Mouse (Mus musculus) midbrain, embryonic 14.5 days (tissue): Measurements from ENCODE around the gene Hdhd3. TPM values are rescaled to one million over a fixed set of nuclear protein-coding genes. Genes with fewer than 3 reads are reported as not detected.

Experiments used
- ATAC-seq: fragments of 200-750 bp; cut with Nextera tagmentation; 2 replicates; pipeline ENCODE4 v1.8.0; 2017; ENCODE audit warnings: moderate number of reproducible peaks, moderate library complexity; ENCODE audit not compliant: low FRiP score, low TSS enrichment
- DNase-seq: peaks from one replicate; pipeline ENCODE4 v3.0.0-alpha.2; 2015
- H3K27ac ChIP-seq: fragments of 300-500 bp; sonication (generic); replicated peaks from 2 replicates; pipeline ENCODE4 v1.5.1; 2014; ENCODE audit warnings: mild to moderate bottlenecking, low read depth, low read length, moderate library complexity
- H3K27me3 ChIP-seq: fragments of 300-500 bp; sonication (generic); 2 replicates; pipeline ENCODE4 v1.6.1; 2014; ENCODE audit warnings: low read length, control low read depth, mixed read lengths; ENCODE audit not compliant: control insufficient read depth, insufficient read depth
- H3K36me3 ChIP-seq: fragments of 300-500 bp; sonication (generic); 2 replicates; pipeline ENCODE4 v1.6.1; 2014; ENCODE audit warnings: low read length, control low read depth; ENCODE audit not compliant: control insufficient read depth, insufficient read depth
- H3K4me1 ChIP-seq: fragments of 300-500 bp; sonication (generic); 2 replicates; pipeline ENCODE4 v1.6.1; 2014; ENCODE audit warnings: mild to moderate bottlenecking, antibody characterized with exemption, low read length, control low read depth; ENCODE audit not compliant: control insufficient read depth, insufficient read depth
- H3K4me2 ChIP-seq: fragments of 300-500 bp; sonication (generic); 2 replicates; pipeline ENCODE4 v1.6.1; 2014; ENCODE audit warnings: mild to moderate bottlenecking, low read length, moderate library complexity
- H3K4me3 ChIP-seq: fragments of 300-500 bp; sonication (generic); replicated peaks from 2 replicates; pipeline ENCODE4 v1.5.1; 2014; ENCODE audit warnings: low read depth, low read length
- H3K9ac ChIP-seq: fragments of 300-500 bp; sonication (generic); replicated peaks from 2 replicates; pipeline ENCODE4 v1.6.1; 2014; ENCODE audit warnings: mild to moderate bottlenecking, low read length, moderate library complexity
- H3K9me3 ChIP-seq: fragments of 300-500 bp; sonication (generic); 2 replicates; pipeline ENCODE4 v1.6.1; 2016; ENCODE audit warnings: low read length, control low read depth, mixed read lengths; ENCODE audit not compliant: control insufficient read depth
- WGBS: fragments of 180-500 bp; shearing (Covaris S2); extraction: QIAGEN DNeasy Blood & Tissue Kit; methylation state at CpG from one replicate; pipeline ENCODE4 v1.1.7; 2014; 5-methylcytosine and 5-hydroxymethylcytosine counted together
- polyA plus RNA-seq: library from polyadenylated mRNA; unstranded; fragments of >200 nt; fragmentation: Nextera tagmentation; extraction: Ambion mirVana; gene quantifications from 2 replicates; pipeline ENCODE4 v1.2.1, GENCODE M21; 2014

Hdhd3 gene
- polyA plus RNA-seq, 1 experiment from 2014 or later = 12.8 TPM

DNA sequence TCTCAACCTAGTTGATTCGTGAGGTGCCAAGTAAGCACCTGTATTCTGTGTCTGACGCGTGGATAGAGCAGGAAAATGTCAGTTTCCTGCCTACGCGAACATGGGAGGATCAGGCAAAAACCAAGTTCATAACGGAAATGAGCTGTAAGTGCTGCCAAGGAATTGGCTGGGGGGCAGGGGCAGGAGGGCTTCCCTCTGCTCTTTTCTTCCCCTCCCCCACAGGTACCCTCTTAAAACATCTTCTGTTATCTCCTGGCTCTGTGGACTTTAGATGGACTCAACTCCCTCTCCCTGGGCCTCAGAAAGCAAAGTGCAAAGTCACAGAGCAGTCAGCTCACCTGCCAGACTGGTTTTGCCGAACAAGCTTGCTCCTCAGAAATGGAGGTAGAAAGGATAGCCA, 298 bp downstream of the Hdhd3 start:
- ATAC-seq = no peak
- 82% methylated on average over 7 of the region's 7 CpGs for WGBS
- Histone ChIP-seq H3K36me3 (peaks cover 20% of the 10 kb centered on the region), H3K27ac (no peak overlapping the region), H3K4me2 (no peak overlapping the region), H3K4me3 (no peak overlapping the region), H3K9ac (no peak overlapping the region), H3K4me1 (peaks cover 2% of the 10 kb centered on the region; the same call in 1 of the 2 replicates), H3K27me3 (no peaks in the 10 kb centered on the region), H3K9me3 (no peaks in the 10 kb centered on the region)
- DNase-seq = no peak

DNA sequence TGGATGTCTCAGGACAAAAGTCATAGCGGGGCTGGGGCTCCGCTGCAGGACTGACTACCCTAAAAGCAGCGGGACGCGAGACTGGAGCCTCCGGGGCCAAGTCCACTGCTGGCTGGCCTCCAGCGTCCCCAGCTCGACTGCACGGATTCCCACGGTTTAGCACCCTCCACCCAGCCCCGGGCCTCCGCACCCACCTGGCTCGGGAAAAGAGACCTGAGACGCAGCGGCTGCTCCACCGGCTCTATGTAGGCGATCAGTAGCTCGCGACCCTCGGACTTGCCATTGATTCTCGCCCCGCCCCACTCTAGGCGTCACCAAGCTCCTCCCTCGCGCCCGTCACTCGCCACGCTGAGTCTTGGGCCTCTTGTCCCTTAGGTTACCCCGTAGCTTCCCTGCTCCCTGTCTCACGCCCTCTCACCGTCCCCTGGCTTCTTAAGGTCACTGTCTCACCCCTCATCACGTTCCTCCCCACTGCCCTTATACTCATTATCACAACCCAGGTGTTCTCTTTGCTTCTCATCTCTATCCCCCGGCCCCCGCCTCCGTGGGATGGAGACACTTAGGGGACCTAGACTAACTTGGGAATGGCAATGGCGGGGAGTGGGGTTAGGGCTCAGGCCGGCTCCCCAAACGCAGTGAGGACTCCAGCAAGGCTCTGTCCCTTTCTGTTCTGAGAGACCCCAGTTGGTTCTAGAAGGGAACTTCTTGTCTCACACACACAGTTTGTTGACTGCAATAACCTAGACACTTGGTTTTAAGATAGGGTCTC, 1.1 kb downstream of the Hdhd3 start:
- 1% methylated on average over 38 of the region's 38 CpGs for WGBS
- H3K4me2 ChIP-seq = peak overlapping the region; percentile 72
- H3K27ac ChIP-seq = peak overlapping the region; percentile 55; the same call in 1 of the 2 replicates
- H3K36me3 ChIP-seq = peaks cover 24% of the 10 kb centered on the region
- peak; percentile 95 for ATAC-seq
- no peaks in the 10 kb centered on the region for H3K27me3 ChIP-seq
- H3K4me3 ChIP-seq = peak overlapping the region; percentile 72
- no peaks in the 10 kb centered on the region for H3K9me3 ChIP-seq
- H3K9ac ChIP-seq = peak overlapping the region; percentile 82
- peaks cover 2% of the 10 kb centered on the region; the same call in 1 of the 2 replicates for H3K4me1 ChIP-seq
- peak; percentile 94 for DNase-seq

DNA sequence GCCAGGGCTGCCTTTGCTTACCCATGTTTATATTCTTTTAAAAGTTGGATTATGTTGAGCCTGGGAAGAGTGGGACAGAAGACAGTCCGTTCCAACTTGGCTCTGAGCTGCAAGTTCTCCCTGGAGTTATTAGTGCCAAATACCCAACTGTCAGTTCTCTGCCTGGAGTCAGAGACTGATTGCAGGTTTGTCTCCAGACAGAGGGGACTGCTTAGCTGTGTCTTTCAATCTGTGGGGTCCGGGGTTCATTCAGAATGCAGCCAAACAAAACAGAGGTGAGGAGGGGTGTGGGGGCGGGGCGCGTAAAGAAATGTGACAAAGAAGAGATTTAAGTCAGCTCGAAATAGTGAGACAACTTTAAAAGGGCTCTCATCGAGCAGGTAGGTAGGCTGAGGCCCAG, 1.7 kb downstream of the Hdhd3 start:
- Histone ChIP-seq H3K36me3 (peaks cover 26% of the 10 kb centered on the region), H3K9me3 (no peaks in the 10 kb centered on the region), H3K4me1 (peaks cover 2% of the 10 kb centered on the region; the same call in 1 of the 2 replicates), H3K4me2 (peak overlapping the region; percentile 72), H3K4me3 (peak overlapping the region; percentile 72), H3K9ac (peak overlapping the region; percentile 82), H3K27me3 (no peaks in the 10 kb centered on the region), H3K27ac (peak overlapping the region; percentile 55; the same call in 1 of the 2 replicates)
- 3% methylated on average over 7 of the region's 7 CpGs for WGBS
- DNase-seq = no peak
- ATAC-seq = peak; percentile 12; the same call in 1 of the 2 replicates

DNA sequence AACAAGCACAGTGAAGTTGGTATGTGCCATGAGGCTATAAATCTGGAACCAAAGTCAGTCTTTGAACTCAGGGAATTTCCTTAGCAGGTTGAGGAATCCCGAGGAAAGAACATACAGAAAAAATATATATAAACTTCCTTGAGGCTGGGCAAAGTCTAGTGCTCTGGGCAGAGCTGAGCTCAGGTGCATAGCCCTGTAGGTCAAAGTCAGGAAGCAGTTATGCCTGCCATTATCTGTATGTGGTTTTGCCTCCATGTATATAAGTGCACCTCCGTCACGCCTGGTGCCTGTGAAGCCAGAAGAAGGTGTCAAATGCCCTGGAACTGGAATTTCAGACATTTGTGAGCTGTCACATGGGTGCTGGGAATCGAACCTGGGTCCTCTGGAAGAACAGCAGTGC, 2.5 kb downstream of the Hdhd3 start:
- Histone ChIP-seq H3K4me1 (peaks cover 2% of the 10 kb centered on the region; the same call in 1 of the 2 replicates), H3K4me3 (peak overlapping the region; percentile 72; the same call in 1 of the 2 replicates), H3K4me2 (peak overlapping the region; percentile 72), H3K27ac (no peak overlapping the region), H3K9ac (no peak overlapping the region), H3K27me3 (no peaks in the 10 kb centered on the region), H3K9me3 (no peaks in the 10 kb centered on the region), H3K36me3 (peaks cover 27% of the 10 kb centered on the region)
- 89% methylated on average over 4 of the region's 4 CpGs for WGBS
- DNase-seq (no peak), ATAC-seq (no peak)

DNA sequence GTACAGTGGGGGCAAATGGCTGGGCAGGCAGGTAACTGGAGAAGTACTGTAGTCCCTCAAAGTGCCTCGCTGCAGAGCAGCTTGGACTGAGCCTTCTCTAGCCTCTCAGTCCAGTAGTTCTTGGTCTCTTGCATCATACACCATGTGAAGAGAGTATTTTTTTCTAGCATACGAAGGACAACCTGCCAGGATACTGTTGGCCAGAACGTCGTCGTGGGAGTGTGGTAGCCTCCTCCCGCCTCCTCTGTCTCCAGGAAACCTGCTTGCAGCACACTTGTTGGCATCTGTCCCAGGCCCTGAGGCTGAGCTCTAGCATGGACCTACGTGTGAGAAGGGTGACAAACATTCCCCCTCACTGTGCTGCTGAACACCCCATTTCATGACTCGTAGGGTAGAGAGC, 6.5 kb downstream of the Hdhd3 start:
- DNase-seq = peak; percentile 35
- H3K27ac ChIP-seq = no peak overlapping the region
- H3K36me3 ChIP-seq = peaks cover 27% of the 10 kb centered on the region
- no peak for ATAC-seq
- H3K4me3 ChIP-seq = no peak overlapping the region
- H3K4me1 ChIP-seq = peaks cover 2% of the 10 kb centered on the region; the same call in 1 of the 2 replicates
- H3K9ac ChIP-seq = no peak overlapping the region
- H3K4me2 ChIP-seq = no peak overlapping the region
- H3K9me3 ChIP-seq = no peaks in the 10 kb centered on the region
- no peaks in the 10 kb centered on the region for H3K27me3 ChIP-seq
- WGBS = 82% methylated on average over 8 of the region's 8 CpGs

DNA sequence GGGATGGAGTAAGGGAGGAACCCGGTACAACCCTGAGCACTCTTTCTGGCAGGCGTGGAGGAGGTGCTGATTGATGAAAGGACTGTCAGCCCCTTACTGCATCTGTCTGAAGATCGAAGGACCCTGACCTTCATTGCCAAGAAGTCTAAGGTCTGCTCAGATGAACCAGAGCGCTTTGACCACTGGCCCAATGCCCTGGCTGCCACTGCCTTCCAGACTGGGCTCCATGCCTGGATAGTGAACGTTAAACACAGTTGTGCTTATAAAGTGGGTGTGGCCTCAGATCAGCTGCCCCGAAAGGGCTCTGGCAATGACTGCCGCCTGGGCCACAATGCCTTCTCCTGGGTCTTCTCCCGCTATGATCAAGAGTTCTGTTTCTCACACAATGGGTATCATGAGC, 7.3 kb downstream of the Hdhd3 start:
- no peak overlapping the region for H3K27ac ChIP-seq
- no peaks in the 10 kb centered on the region for H3K4me1 ChIP-seq
- DNase-seq = no peak
- no peak overlapping the region for H3K4me3 ChIP-seq
- 84% methylated on average over 8 of the region's 8 CpGs for WGBS
- no peak overlapping the region for H3K9ac ChIP-seq
- H3K27me3 ChIP-seq = no peaks in the 10 kb centered on the region
- H3K36me3 ChIP-seq = peaks cover 27% of the 10 kb centered on the region
- no peak overlapping the region for H3K4me2 ChIP-seq
- H3K9me3 ChIP-seq = no peaks in the 10 kb centered on the region
- ATAC-seq = no peak

DNA sequence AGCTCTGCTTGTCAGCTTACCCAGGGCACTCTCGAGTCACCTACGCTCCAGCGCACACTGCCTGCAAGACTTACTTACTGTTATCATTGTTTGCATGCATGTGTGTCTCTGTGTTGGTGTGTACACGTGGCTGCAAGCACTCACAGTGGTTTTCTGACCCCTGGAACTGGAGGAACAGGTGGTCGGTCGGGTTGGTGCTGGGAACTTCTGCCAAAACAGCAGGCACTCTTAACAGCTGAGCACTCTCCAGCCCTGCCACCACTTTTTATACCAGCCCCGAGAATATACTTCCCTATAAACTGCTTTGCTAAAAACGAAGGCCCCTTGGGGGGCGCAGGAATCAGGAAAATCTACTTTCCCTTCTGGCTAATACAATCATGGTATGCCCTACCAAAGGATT, 9.0 kb downstream of the Hdhd3 start:
- Histone ChIP-seq H3K9me3 (no peaks in the 10 kb centered on the region), H3K27ac (no peak overlapping the region), H3K4me2 (no peak overlapping the region), H3K4me3 (no peak overlapping the region), H3K4me1 (no peaks in the 10 kb centered on the region), H3K36me3 (peaks cover 21% of the 10 kb centered on the region), H3K27me3 (no peaks in the 10 kb centered on the region), H3K9ac (no peak overlapping the region)
- DNase-seq = no peak
- 67% methylated on average over 9 of the region's 9 CpGs for WGBS
- ATAC-seq = no peak

DNA sequence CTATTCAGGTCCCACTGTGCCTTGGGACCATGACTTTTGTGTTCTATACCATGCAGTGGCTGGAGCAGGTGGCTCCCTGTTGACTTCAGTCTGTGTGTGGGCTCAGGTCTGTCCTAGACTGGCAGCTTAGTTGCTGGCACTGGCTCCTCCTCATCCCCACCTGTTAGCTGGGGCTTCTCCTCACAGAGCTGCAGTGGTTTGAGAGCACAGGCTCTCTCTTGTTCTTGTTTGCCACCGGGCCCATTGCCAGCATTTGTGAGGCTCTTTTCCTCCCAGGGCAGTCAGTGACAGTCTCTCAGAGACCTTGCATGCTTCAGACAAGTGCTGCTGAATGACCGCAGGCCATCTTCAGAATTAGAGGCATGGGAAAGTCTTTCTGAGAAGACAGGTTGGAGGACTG, 10.6 kb downstream of the Hdhd3 start:
- H3K27me3 ChIP-seq = no peaks in the 10 kb centered on the region
- DNase-seq (no peak), ATAC-seq (no peak)
- no peaks in the 10 kb centered on the region for H3K9me3 ChIP-seq
- H3K27ac ChIP-seq = no peak overlapping the region
- no peaks in the 10 kb centered on the region for H3K4me1 ChIP-seq
- no peak overlapping the region for H3K4me3 ChIP-seq
- peaks cover 8% of the 10 kb centered on the region; the same call in 1 of the 2 replicates for H3K36me3 ChIP-seq
- no peak overlapping the region for H3K9ac ChIP-seq
- WGBS = 85% methylated on average over 2 of the region's 2 CpGs
- H3K4me2 ChIP-seq = no peak overlapping the region

DNA sequence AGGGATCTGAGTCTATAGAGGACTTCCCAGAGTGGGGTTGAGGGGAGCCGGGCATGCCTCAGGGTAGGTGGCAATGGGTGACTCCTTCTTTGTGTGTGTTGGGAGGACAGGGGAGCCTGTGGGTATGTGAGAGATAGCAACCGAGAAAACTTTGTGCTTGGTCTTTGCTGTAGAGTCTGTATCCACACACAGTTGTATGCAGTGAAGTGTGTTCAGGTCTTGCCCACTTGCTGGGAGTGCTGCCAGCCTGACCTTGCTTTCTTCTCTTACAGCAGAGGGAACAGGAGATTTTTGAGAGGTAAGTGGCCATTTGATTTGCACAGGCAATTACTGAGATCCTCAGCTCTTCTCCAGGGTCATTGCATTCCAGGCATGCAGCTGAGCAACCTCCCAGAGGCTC, 15.4 kb downstream of the Hdhd3 start:
- H3K4me1 ChIP-seq = no peaks in the 10 kb centered on the region
- H3K9me3 ChIP-seq = no peaks in the 10 kb centered on the region
- no peak overlapping the region for H3K27ac ChIP-seq
- DNase-seq = no peak
- H3K4me3 ChIP-seq = no peak overlapping the region
- no peaks in the 10 kb centered on the region for H3K36me3 ChIP-seq
- H3K4me2 ChIP-seq = no peak overlapping the region
- H3K9ac ChIP-seq = no peak overlapping the region
- 91% methylated on average over 2 of the region's 2 CpGs for WGBS
- ATAC-seq = no peak
- H3K27me3 ChIP-seq = no peaks in the 10 kb centered on the region
